13 mouse cellular contexts compared by ENCODE assay signal in the genomic region with DNA sequence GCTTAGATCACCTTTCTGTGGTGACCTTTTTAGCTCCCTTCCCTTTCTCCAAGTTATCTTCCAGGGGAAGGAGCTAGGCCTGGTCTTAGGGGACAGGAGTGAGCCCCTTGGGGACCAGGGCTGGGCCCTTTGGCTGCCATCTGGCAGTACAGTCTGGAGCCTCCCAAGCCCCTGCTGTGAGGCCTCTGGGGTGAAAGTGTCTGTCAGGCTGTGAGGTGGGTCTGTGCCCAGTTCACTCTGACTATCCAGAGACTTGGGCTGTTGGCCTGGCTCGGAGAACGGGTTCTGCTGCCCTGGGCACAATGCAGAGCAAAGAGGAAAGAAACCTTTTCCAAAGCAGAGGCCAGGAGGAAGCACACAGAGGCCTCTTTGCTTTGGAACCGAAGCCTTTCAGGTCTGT. TPM values are rescaled to one million over a fixed set of nuclear protein-coding genes. Genes with fewer than 3 reads are reported as not detected.
A peak's percentile ranks its signal among the peaks of the same experiment; 100 is the strongest.
DNase-seq lines count a peak whose midpoint lies in the region; ATAC-seq and TF ChIP-seq lines count a peak whose summit lies in the region.
"Had no signal": no experiment of that assay in that cellular context is flagged by ENCODE, and none has a peak within 500 bp of the region (broad histone marks: within the 10 kb centered on the region; RNA-seq: fewer than 3 reads in every experiment).

No protein-coding gene starts in this region.

- 49% methylated on average over 3 of the region's 3 CpGs for WGBS in lung, embryonic 14.5 days
- 74% methylated on average over 3 of the region's 3 CpGs for WGBS in hindbrain, embryonic 14.5 days
- WGBS in liver, postnatal 0 days (ENCODE audit: insufficient replicate concordance), result 85% methylated on average over 3 of the region's 3 CpGs
- 71% methylated on average over 3 of the region's 3 CpGs for WGBS in kidney, embryonic 15.5 days

- peak overlapping the region; percentile 67 for H3K4me3 ChIP-seq in erythroblast, embryonic 14.5 days (replicated peaks)
- H3K4me3 ChIP-seq in lung, embryonic 14.5 days (ENCODE audit: low read depth, low read length), result no peak overlapping the region
- H3K4me3 ChIP-seq in hindbrain, embryonic 14.5 days (replicated peaks; ENCODE audit: low read length), result no peak overlapping the region
- H3K4me3 ChIP-seq in liver, postnatal 0 days (ENCODE audit: low read depth, low read length), result no peak overlapping the region
- H3K4me3 ChIP-seq in kidney, embryonic 15.5 days (replicated peaks), result no peak overlapping the region

- peak; percentile 23 for DNase-seq in lung, embryonic 14.5 days
- DNase-seq in lung, adult 18-20 months, result no peak
- DNase-seq in hindbrain, embryonic 14.5 days (ENCODE audit: low spot score), result no peak
- DNase-seq in liver, postnatal 0 days, result no peak
- no peak for DNase-seq in kidney, adult 18-20 months
- DNase-seq: heart, postnatal 10 days; kidney, postnatal 4 days; right cerebral cortex, adult 18-20 months had no signal

- peak overlapping the region; percentile 90 for H3K27ac ChIP-seq in lung, embryonic 14.5 days (ENCODE audit: low read depth)
- H3K27ac ChIP-seq in hindbrain, embryonic 14.5 days, result peak overlapping the region; percentile 58; the same call in 1 of the 2 replicates
- peak overlapping the region; percentile 98 for H3K27ac ChIP-seq in liver, postnatal 0 days (ENCODE audit: low read depth)
- no peak overlapping the region for H3K27ac ChIP-seq in kidney, embryonic 15.5 days

- H3K9me3 ChIP-seq in erythroblast, embryonic 14.5 days (ENCODE audit: control insufficient read depth, low read length), result no peaks in the 10 kb centered on the region; the same call in 1 of the 2 replicates
- H3K9me3 ChIP-seq in lung, embryonic 14.5 days (ENCODE audit: low read depth, low read length), result no peaks in the 10 kb centered on the region
- H3K9me3 ChIP-seq in hindbrain, embryonic 14.5 days (ENCODE audit: control insufficient read depth, low read length), result no peaks in the 10 kb centered on the region
- H3K9me3 ChIP-seq in liver, postnatal 0 days (ENCODE audit: low read length), result no peaks in the 10 kb centered on the region
- no peaks in the 10 kb centered on the region for H3K9me3 ChIP-seq in kidney, embryonic 15.5 days (replicated peaks)

- TF ChIP-seq EP300 in liver, postnatal 0 days (IDR thresholded peaks at IDR 0.05; ENCODE audit: low read depth), result no peak

- no peak overlapping the region for H3K4me2 ChIP-seq in lung, embryonic 14.5 days
- no peak overlapping the region for H3K4me2 ChIP-seq in hindbrain, embryonic 14.5 days (replicated peaks)
- H3K4me2 ChIP-seq in liver, postnatal 0 days (ENCODE audit: low read depth, low read length), result peak overlapping the region; percentile 66; the same call in 1 of the 2 replicates
- H3K4me2 ChIP-seq in kidney, embryonic 15.5 days, result no peak overlapping the region

- TF ChIP-seq CTCF in lung, embryonic 14.5 days (IDR thresholded peaks at IDR 0.05; ENCODE audit: low read depth), result no peak
- no peak for TF ChIP-seq CTCF in liver, postnatal 0 days (IDR thresholded peaks at IDR 0.05; ENCODE audit: low read depth)

- no peaks in the 10 kb centered on the region for H3K27me3 ChIP-seq in erythroblast, embryonic 14.5 days (ENCODE audit: control insufficient read depth)
- no peaks in the 10 kb centered on the region for H3K27me3 ChIP-seq in lung, embryonic 14.5 days (ENCODE audit: insufficient read depth, low read length)
- H3K27me3 ChIP-seq in hindbrain, embryonic 14.5 days (ENCODE audit: control insufficient read depth, insufficient read depth, low read length), result no peaks in the 10 kb centered on the region
- H3K27me3 ChIP-seq in liver, postnatal 0 days (ENCODE audit: insufficient read depth, low read length), result no peaks in the 10 kb centered on the region
- H3K27me3 ChIP-seq in kidney, embryonic 15.5 days, result no peaks in the 10 kb centered on the region

- peaks cover 43% of the 10 kb centered on the region for H3K36me3 ChIP-seq in erythroblast, embryonic 14.5 days (ENCODE audit: control insufficient read depth)
- H3K36me3 ChIP-seq in lung, embryonic 14.5 days (ENCODE audit: insufficient read depth), result no peaks in the 10 kb centered on the region
- H3K36me3 ChIP-seq in hindbrain, embryonic 14.5 days (replicated peaks; ENCODE audit: control insufficient read depth, insufficient read depth), result no peaks in the 10 kb centered on the region
- no peaks in the 10 kb centered on the region for H3K36me3 ChIP-seq in liver, postnatal 0 days (replicated peaks; ENCODE audit: insufficient read depth, low read length)
- no peaks in the 10 kb centered on the region for H3K36me3 ChIP-seq in kidney, embryonic 15.5 days

- no peak for ATAC-seq in erythroblast, adult 5-6 weeks (replicated peaks; ENCODE audit: low FRiP score, poor library complexity, severe bottlenecking)
- ATAC-seq in lung, embryonic 14.5 days (ENCODE audit: insufficient read depth), result no peak
- no peak for ATAC-seq in hindbrain, embryonic 14.5 days (ENCODE audit: low FRiP score)
- ATAC-seq in liver, postnatal 0 days, result no peak
- no peak for ATAC-seq in kidney, embryonic 15.5 days (replicated peaks; ENCODE audit: low FRiP score)

- H3K4me1 ChIP-seq in erythroblast, embryonic 14.5 days (ENCODE audit: control insufficient read depth), result peaks cover 98% of the 10 kb centered on the region
- peaks cover 26% of the 10 kb centered on the region for H3K4me1 ChIP-seq in lung, embryonic 14.5 days (ENCODE audit: insufficient read depth)
- peaks cover 16% of the 10 kb centered on the region for H3K4me1 ChIP-seq in hindbrain, embryonic 14.5 days (replicated peaks; ENCODE audit: control insufficient read depth, insufficient read depth, low read length)
- peaks cover 52% of the 10 kb centered on the region for H3K4me1 ChIP-seq in liver, postnatal 0 days (ENCODE audit: insufficient read depth)
- H3K4me1 ChIP-seq in kidney, embryonic 15.5 days, result peaks cover 11% of the 10 kb centered on the region

- H3K9ac ChIP-seq in lung, embryonic 14.5 days, result no peak overlapping the region
- H3K9ac ChIP-seq in hindbrain, embryonic 14.5 days, result no peak overlapping the region
- peak overlapping the region; percentile 18; the same call in 1 of the 2 replicates for H3K9ac ChIP-seq in liver, postnatal 0 days (replicated peaks)
- H3K9ac ChIP-seq in kidney, embryonic 15.5 days, result no peak overlapping the region

RNA-seq across cellular contexts. Expression of gene Zdhhc19, which starts 16.9 kb away (rescaled TPM):
- polyA plus RNA-seq in erythroblast, embryonic 14.5 days (2012), result not detected in 2 replicates
- not detected in 2 replicates for total RNA-seq in erythroblast, adult 5-6 weeks (2015; ENCODE audit: low replicate concordance)
- not detected in 2 replicates for total RNA-seq in erythroblast, adult 5-6 weeks (2017; ENCODE audit: low replicate concordance)
- not detected in 2 replicates for polyA plus RNA-seq in lung, embryonic 14.5 days (2014; fragmentation: Nextera tagmentation; extraction: Ambion mirVana)
- not detected in 2 replicates for polyA plus RNA-seq in hindbrain, embryonic 14.5 days (2014; fragmentation: Nextera tagmentation; extraction: Ambion mirVana)
- not detected in 2 replicates for polyA plus RNA-seq in liver, postnatal 0 days (2015; fragmentation: Nextera tagmentation; extraction: Ambion mirVana)
- not detected in 2 replicates for polyA plus RNA-seq in kidney, embryonic 15.5 days (2015; fragmentation: Nextera tagmentation; extraction: Ambion mirVana)
- total RNA-seq: heart, postnatal 10 days had no signal
- polyA plus RNA-seq: cerebellum, adult 2 months; neural tube, embryonic 11.5 days had no signal

RNA-seq across cellular contexts. Expression of gene Slc51a, which starts 25.2 kb away (rescaled TPM):
- polyA plus RNA-seq in erythroblast, embryonic 14.5 days (2012), result not detected in 2 replicates
- total RNA-seq in erythroblast, adult 5-6 weeks (2015; ENCODE audit: low replicate concordance), result not detected in 2 replicates
- total RNA-seq in erythroblast, adult 5-6 weeks (2017; ENCODE audit: low replicate concordance), result not detected in 2 replicates
- polyA plus RNA-seq in lung, embryonic 14.5 days (2014; fragmentation: Nextera tagmentation; extraction: Ambion mirVana), result 0.24 and 0.60 TPM in 2 replicates
- polyA plus RNA-seq in hindbrain, embryonic 14.5 days (2014; fragmentation: Nextera tagmentation; extraction: Ambion mirVana), result 0.23 and 0.47 TPM in 2 replicates
- 0.81 and 1.0 TPM in 2 replicates for polyA plus RNA-seq in liver, postnatal 0 days (2015; fragmentation: Nextera tagmentation; extraction: Ambion mirVana)
- 2.1 and 2.2 TPM in 2 replicates for polyA plus RNA-seq in kidney, embryonic 15.5 days (2015; fragmentation: Nextera tagmentation; extraction: Ambion mirVana)
